Mouse (Mus musculus): ENCODE data around the gene Arrdc2. TPM values are rescaled to one million over a fixed set of nuclear protein-coding genes. Genes with fewer than 3 reads are reported as not detected.

The Arrdc2 gene
- total RNA-seq, 2 experiments from 2014 or later: 11.2 to 13.8 TPM

GRCm38 (mm10) chr8:70786291-70787050 lies 53.0 kb downstream of the Arrdc2 start:
- no peak for DNase-seq

Small RNA genes within 50 kb of the gene (microRNA-seq; reads per million reads assigned to microRNA genes)
- not detected for gene Mir7240

Other genes starting within 250 kb of the Arrdc2 start
- gene Isyna1, start 245.3 kb downstream of the Arrdc2 start, total RNA-seq (2021): 10 to 100 TPM; 59.4 to 59.8 TPM
- 10 to 100 TPM; 92.0 to 96.9 TPM for gene Ssbp4, start 230.8 kb downstream of the Arrdc2 start, total RNA-seq (2021)
- 1 to 10 TPM; 3.3 to 3.6 TPM for gene Lrrc25, start 223.6 kb downstream of the Arrdc2 start, total RNA-seq (2021)
- 1 to 10 TPM in 1 of 2 experiments, under 1 TPM in 1; 0.79 to 1.7 TPM for gene Gdf15, start 207.3 kb downstream of the Arrdc2 start, total RNA-seq (2021)
- 10 to 100 TPM; 65.7 to 80.6 TPM for gene Pgpep1, start 179.3 kb downstream of the Arrdc2 start, total RNA-seq (2021)
- gene Lsm4, start 166.5 kb downstream of the Arrdc2 start, total RNA-seq (2021): 10 to 100 TPM; 91.5 to 94.7 TPM
- 100 to 1,000 TPM; 149 to 185 TPM for gene Jund, start 140.8 kb downstream of the Arrdc2 start, total RNA-seq (2021)
- gene Iqcn, start 136.3 kb downstream of the Arrdc2 start, total RNA-seq (2021): under 1 TPM; 0.15 to 0.30 TPM
- not detected for gene Gm3336, start 121.2 kb downstream of the Arrdc2 start, total RNA-seq (2021)
- gene Pde4c, start 116.0 kb downstream of the Arrdc2 start, total RNA-seq (2021): 1 to 10 TPM; 2.4 to 2.8 TPM
- 10 to 100 TPM; 53.3 to 53.9 TPM for gene Rab3a, start 85.0 kb downstream of the Arrdc2 start, total RNA-seq (2021)
- gene Mpv17l2, start 78.8 kb downstream of the Arrdc2 start, total RNA-seq (2021): 100 to 1,000 TPM in 1 of 2 experiments, 10 to 100 TPM in 1; 92.9 to 106 TPM
- gene Pik3r2, start 63.0 kb downstream of the Arrdc2 start, total RNA-seq (2021): 10 to 100 TPM; 37.7 to 46.4 TPM
- 10 to 100 TPM; 17.7 to 22.8 TPM for gene Mast3, start 34.7 kb downstream of the Arrdc2 start, total RNA-seq (2021)
- gene Il12rb1, start 31.3 kb downstream of the Arrdc2 start, total RNA-seq (2021): under 1 TPM; 0.67 to 0.87 TPM
- 1 to 10 TPM; 3.0 to 3.1 TPM for gene Kcnn1, start 23.5 kb upstream of the Arrdc2 start, total RNA-seq (2021)
- 10 to 100 TPM; 42.0 to 42.6 TPM for gene Ccdc124, start 34.2 kb upstream of the Arrdc2 start, total RNA-seq (2021)
- gene Slc5a5, start 53.0 kb upstream of the Arrdc2 start, total RNA-seq (2021): under 1 TPM; 0.27 to 0.42 TPM
- gene Rpl18a, start 57.7 kb upstream of the Arrdc2 start, total RNA-seq (2021): 1,000 to 10,000 TPM; 1,717 to 1,755 TPM
- 10 to 100 TPM; 26.7 to 30.2 TPM for gene Map1s, start 66.2 kb upstream of the Arrdc2 start, total RNA-seq (2021)

All from adrenal gland, postnatal 10 days (tissue).